Mouse (Mus musculus) bone marrow, adult 2 months (tissue): ENCODE results near the gene S100a11. TPM values are rescaled to one million over a fixed set of nuclear protein-coding genes. Genes with fewer than 3 reads are reported as not detected.

Experiments
- H3K27ac ChIP-seq: fragments of 200-500 bp; 2 replicates; pipeline ENCODE4 v1.5.1; 2012; ENCODE audit warnings: low read depth, mild to moderate bottlenecking, control low read depth, inconsistent platforms, low read length; ENCODE audit not compliant: control insufficient read depth, poor library complexity, insufficient read depth
- H3K4me1 ChIP-seq: fragments of 200-500 bp; 2 replicates; pipeline ENCODE4 v1.6.1; 2011; ENCODE audit warnings: low read length; ENCODE audit not compliant: control insufficient read depth, insufficient read depth
- H3K4me3 ChIP-seq: fragments of 200-500 bp; replicated peaks from 2 replicates; pipeline ENCODE3; 2011; ENCODE audit warnings: mild to moderate bottlenecking, low read depth, low read length, control low read depth; ENCODE audit not compliant: control insufficient read depth
- CTCF ChIP-seq: fragments of 200-500 bp; IDR thresholded peaks from 2 replicates; pipeline ENCODE4 v1.5.1; 2011; ENCODE audit warnings: low read length, control low read depth; ENCODE audit not compliant: control insufficient read depth, insufficient read depth
- POLR2A ChIP-seq: fragments of 200-500 bp; IDR thresholded peaks from 2 replicates; pipeline ENCODE4 v1.6.1; 2011; ENCODE audit warnings: low read depth, mild to moderate bottlenecking, control low read depth, low read length, borderline replicate concordance; ENCODE audit not compliant: control insufficient read depth
- WGBS: fragments of 180-500 bp; shearing (Covaris S2); methylation state at CpG from one replicate; pipeline ENCODE4 v1.1.7; 2018; 5-methylcytosine and 5-hydroxymethylcytosine counted together
- polyA plus RNA-seq: library from polyadenylated mRNA; stranded (reverse); fragments of >200 nt; gene quantifications from 2 replicates; pipeline ENCODE4 v1.2.4, GENCODE M21; 2011; ENCODE audit warnings: low replicate concordance; ENCODE audit not compliant: missing spikeins, insufficient read depth, insufficient read length

S100a11 gene
- polyA plus RNA-seq, 1 experiment = 358 TPM

- 28% methylated on average over 2 of the region's 2 CpGs for WGBS
- Histone ChIP-seq H3K4me1 (peaks cover 1% of the 10 kb centered on the region; the same call in 1 of the 2 replicates), H3K4me3 (no peak overlapping the region), H3K27ac (no peak overlapping the region)
- no peak for TF ChIP-seq CTCF
- no peak for TF ChIP-seq POLR2A
Observed at GRCm38 (mm10) chr3:93562372-93562771, 42.1 kb downstream of the S100a11 start.

GRCm38 (mm10) chr3:93563216-93563615 is 42.9 kb downstream of the S100a11 start:
- Histone ChIP-seq H3K27ac (no peak overlapping the region), H3K4me3 (no peak overlapping the region), H3K4me1 (peaks cover 1% of the 10 kb centered on the region; the same call in 1 of the 2 replicates)
- no peak for TF ChIP-seq CTCF
- no peak for TF ChIP-seq POLR2A
- WGBS = 88% methylated on average over 4 of the region's 4 CpGs

- Histone ChIP-seq H3K4me1 (peaks cover 1% of the 10 kb centered on the region; the same call in 1 of the 2 replicates), H3K4me3 (no peak overlapping the region), H3K27ac (no peak overlapping the region)
- WGBS = 66% methylated on average over 3 of the region's 3 CpGs
- TF ChIP-seq POLR2A = no peak
- no peak for TF ChIP-seq CTCF
Observed at GRCm38 (mm10) chr3:93566892-93567291, 46.6 kb downstream of the S100a11 start.

GRCm38 (mm10) chr3:93567721-93568120 is 47.4 kb downstream of the S100a11 start:
- no peak overlapping the region for H3K27ac ChIP-seq
- TF ChIP-seq CTCF = no peak
- TF ChIP-seq POLR2A = no peak
- WGBS = 42% methylated on average over 6 of the region's 6 CpGs
- no peak overlapping the region for H3K4me3 ChIP-seq
- no peaks in the 10 kb centered on the region for H3K4me1 ChIP-seq

GRCm38 (mm10) chr3:93568428-93569040 is 48.2 kb downstream of the S100a11 start:
- WGBS = 61% methylated on average over 7 of the region's 7 CpGs
- H3K4me1 ChIP-seq = no peaks in the 10 kb centered on the region
- no peak overlapping the region for H3K4me3 ChIP-seq
- TF ChIP-seq POLR2A (no peak), CTCF (no peak)
- H3K27ac ChIP-seq = no peak overlapping the region

GRCm38 (mm10) chr3:93569046-93569445 is 48.8 kb downstream of the S100a11 start:
- Histone ChIP-seq H3K4me3 (no peak overlapping the region), H3K4me1 (no peaks in the 10 kb centered on the region), H3K27ac (no peak overlapping the region)
- 69% methylated on average over 2 of the region's 2 CpGs for WGBS
- TF ChIP-seq CTCF (no peak), POLR2A (no peak)

GRCm38 (mm10) chr3:93572058-93572791 is 51.9 kb downstream of the S100a11 start:
- TF ChIP-seq POLR2A (no peak), CTCF (no peak)
- Histone ChIP-seq H3K4me3 (no peak overlapping the region), H3K4me1 (no peaks in the 10 kb centered on the region), H3K27ac (no peak overlapping the region)
- WGBS = 55% methylated on average over 5 of the region's 5 CpGs

Other genes starting within 250 kb of the S100a11 start
- not detected in 2 replicates for gene Flg, start 247.0 kb upstream of the S100a11 start, polyA plus RNA-seq
- gene Hrnr, start 200.7 kb upstream of the S100a11 start, polyA plus RNA-seq = not detected in 2 replicates
- not detected in 2 replicates for gene Rptn, start 126.8 kb upstream of the S100a11 start, polyA plus RNA-seq
- gene Tchh, start 78.2 kb upstream of the S100a11 start, polyA plus RNA-seq = 0.16 and 0.77 TPM in 2 replicates
- gene Tchhl1, start 51.7 kb upstream of the S100a11 start, polyA plus RNA-seq = not detected in 2 replicates
- 70.0 and 138 TPM in 2 replicates for gene S100a10, start 34.6 kb downstream of the S100a11 start, polyA plus RNA-seq
- gene Tdpoz2, start 132.2 kb downstream of the S100a11 start, polyA plus RNA-seq = not detected in 2 replicates
- not detected in 2 replicates for gene Tdpoz1, start 155.8 kb downstream of the S100a11 start, polyA plus RNA-seq
- not detected in 2 replicates for gene Gm37596, start 172.6 kb downstream of the S100a11 start, polyA plus RNA-seq